Mouse (Mus musculus): Measurements from ENCODE around the gene Clic6. TPM values are rescaled to one million over a fixed set of nuclear protein-coding genes. Genes with fewer than 3 reads are reported as not detected.

Clic6 gene
- total RNA-seq (2014; rRNA removed) (4.5 and 6.2 TPM in 2 replicates), polyA plus RNA-seq (2015; fragmentation: Nextera tagmentation; extraction: Ambion mirVana) (7.7 and 8.9 TPM in 2 replicates)

GRCm38 (mm10) chr16:92485436-92485835 is at the start of gene Clic6:
Gene Clic6 (plus strand): TSS chr16:92485736.
- no peaks in the 10 kb centered on the region for H3K36me3 ChIP-seq (ENCODE audit: insufficient read depth, low read length)
- 84% methylated on average over 5 of the region's 5 CpGs for WGBS
- no peaks in the 10 kb centered on the region for H3K27me3 ChIP-seq (ENCODE audit: insufficient read depth, low read length)
- H3K4me1 ChIP-seq (ENCODE audit: insufficient read depth, low read length) = no peaks in the 10 kb centered on the region
- H3K27ac ChIP-seq = no peak within 1 kb of the TSS
- H3K4me3 ChIP-seq (ENCODE audit: low read length) = no peak within 1 kb of the TSS
- TF ChIP-seq CTCF (IDR thresholded peaks at IDR 0.05; ENCODE audit: low read depth) = no peak
- DNase-seq (ENCODE audit: low spot score) (no peak), ATAC-seq (no peak)
- H3K9ac ChIP-seq (replicated peaks; ENCODE audit: low read length) = no peak within 1 kb of the TSS
- no peak within 1 kb of the TSS for H3K4me2 ChIP-seq (ENCODE audit: low read depth, low read length)
- 0 out of 2 replicates have a peak, but pooled peaks cover 2% of the 10 kb centered on the region for H3K9me3 ChIP-seq (ENCODE audit: low read length)

- 77% methylated on average over 2 of the region's 2 CpGs for WGBS
- no peak overlapping the region for H3K4me3 ChIP-seq (ENCODE audit: low read length)
- DNase-seq (ENCODE audit: low spot score) = no peak
- H3K27me3 ChIP-seq (ENCODE audit: insufficient read depth, low read length) = no peaks in the 10 kb centered on the region
- no peaks in the 10 kb centered on the region for H3K36me3 ChIP-seq (ENCODE audit: insufficient read depth, low read length)
- no peaks in the 10 kb centered on the region for H3K4me1 ChIP-seq (ENCODE audit: insufficient read depth, low read length)
- ATAC-seq = no peak
- no peak overlapping the region for H3K4me2 ChIP-seq (ENCODE audit: low read depth, low read length)
- H3K9me3 ChIP-seq (ENCODE audit: low read length) = no peaks in the 10 kb centered on the region
- no peak for TF ChIP-seq CTCF (IDR thresholded peaks at IDR 0.05; ENCODE audit: low read depth)
- H3K27ac ChIP-seq = no peak overlapping the region
- no peak overlapping the region for H3K9ac ChIP-seq (replicated peaks; ENCODE audit: low read length)
Observed at GRCm38 (mm10) chr16:92439775-92440174, 45.8 kb upstream of the Clic6 start.

GRCm38 (mm10) chr16:92440229-92440628 is 45.3 kb upstream of the Clic6 start:
- no peak overlapping the region for H3K27ac ChIP-seq
- no peak overlapping the region for H3K9ac ChIP-seq (replicated peaks; ENCODE audit: low read length)
- no peak for ATAC-seq

GRCm38 (mm10) chr16:92441203-92441602 is 44.3 kb upstream of the Clic6 start:
- no peak overlapping the region for H3K9ac ChIP-seq (replicated peaks; ENCODE audit: low read length)
- no peak overlapping the region for H3K4me2 ChIP-seq (ENCODE audit: low read depth, low read length)
- no peak for DNase-seq (ENCODE audit: low spot score)
- no peak for TF ChIP-seq CTCF (IDR thresholded peaks at IDR 0.05; ENCODE audit: low read depth)
- H3K27ac ChIP-seq = no peak overlapping the region
- 62% methylated on average over 3 of the region's 3 CpGs for WGBS
- no peak for ATAC-seq
- no peaks in the 10 kb centered on the region for H3K9me3 ChIP-seq (ENCODE audit: low read length)
- no peak overlapping the region for H3K4me3 ChIP-seq (ENCODE audit: low read length)
- H3K4me1 ChIP-seq (ENCODE audit: insufficient read depth, low read length) = no peaks in the 10 kb centered on the region
- no peaks in the 10 kb centered on the region for H3K36me3 ChIP-seq (ENCODE audit: insufficient read depth, low read length)
- H3K27me3 ChIP-seq (ENCODE audit: insufficient read depth, low read length) = no peaks in the 10 kb centered on the region

More at GRCm38 (mm10) chr16:92440229-92440628, 45.3 kb upstream of the Clic6 start:
- WGBS = 78% methylated on average over 8 of the region's 8 CpGs
- no peak for TF ChIP-seq CTCF (IDR thresholded peaks at IDR 0.05; ENCODE audit: low read depth)
- Histone ChIP-seq H3K36me3 (ENCODE audit: insufficient read depth, low read length) (no peaks in the 10 kb centered on the region), H3K9me3 (ENCODE audit: low read length) (no peaks in the 10 kb centered on the region), H3K4me1 (ENCODE audit: insufficient read depth, low read length) (no peaks in the 10 kb centered on the region), H3K4me2 (ENCODE audit: low read depth, low read length) (no peak overlapping the region), H3K27me3 (ENCODE audit: insufficient read depth, low read length) (no peaks in the 10 kb centered on the region), H3K4me3 (ENCODE audit: low read length) (no peak overlapping the region)
- DNase-seq (ENCODE audit: low spot score) = no peak

- Histone ChIP-seq H3K9ac (replicated peaks; ENCODE audit: low read length) (no peak overlapping the region), H3K4me1 (ENCODE audit: insufficient read depth, low read length) (no peaks in the 10 kb centered on the region), H3K9me3 (ENCODE audit: low read length) (no peaks in the 10 kb centered on the region), H3K4me2 (ENCODE audit: low read depth, low read length) (no peak overlapping the region), H3K4me3 (ENCODE audit: low read length) (no peak overlapping the region), H3K36me3 (ENCODE audit: insufficient read depth, low read length) (no peaks in the 10 kb centered on the region), H3K27me3 (ENCODE audit: insufficient read depth, low read length) (no peaks in the 10 kb centered on the region), H3K27ac (no peak overlapping the region)
- 85% methylated on average over 11 of the region's 11 CpGs for WGBS
- no peak for ATAC-seq
- DNase-seq (ENCODE audit: low spot score) = no peak
- no peak for TF ChIP-seq CTCF (IDR thresholded peaks at IDR 0.05; ENCODE audit: low read depth)
Observed at GRCm38 (mm10) chr16:92442150-92442549, 43.4 kb upstream of the Clic6 start.

GRCm38 (mm10) chr16:92442946-92443345 is 42.6 kb upstream of the Clic6 start:
- Histone ChIP-seq H3K9me3 (ENCODE audit: low read length) (no peaks in the 10 kb centered on the region), H3K36me3 (ENCODE audit: insufficient read depth, low read length) (no peaks in the 10 kb centered on the region), H3K4me2 (ENCODE audit: low read depth, low read length) (no peak overlapping the region), H3K4me3 (ENCODE audit: low read length) (no peak overlapping the region), H3K4me1 (ENCODE audit: insufficient read depth, low read length) (no peaks in the 10 kb centered on the region), H3K27me3 (ENCODE audit: insufficient read depth, low read length) (no peaks in the 10 kb centered on the region), H3K9ac (replicated peaks; ENCODE audit: low read length) (no peak overlapping the region), H3K27ac (no peak overlapping the region)
- ATAC-seq (no peak), DNase-seq (ENCODE audit: low spot score) (no peak)
- 90% methylated on average over 4 of the region's 4 CpGs for WGBS
- TF ChIP-seq CTCF (IDR thresholded peaks at IDR 0.05; ENCODE audit: low read depth) = no peak

- no peak overlapping the region for H3K27ac ChIP-seq
- no peak overlapping the region for H3K4me2 ChIP-seq (ENCODE audit: low read depth, low read length)
- H3K4me1 ChIP-seq (ENCODE audit: insufficient read depth, low read length) = no peaks in the 10 kb centered on the region
- ATAC-seq (no peak), DNase-seq (ENCODE audit: low spot score) (no peak)
- H3K9ac ChIP-seq (replicated peaks; ENCODE audit: low read length) = no peak overlapping the region
- TF ChIP-seq CTCF (IDR thresholded peaks at IDR 0.05; ENCODE audit: low read depth) = no peak
- H3K27me3 ChIP-seq (ENCODE audit: insufficient read depth, low read length) = no peaks in the 10 kb centered on the region
- 60% methylated on average over 13 of the region's 13 CpGs for WGBS
- H3K9me3 ChIP-seq (ENCODE audit: low read length) = no peaks in the 10 kb centered on the region
- H3K4me3 ChIP-seq (ENCODE audit: low read length) = no peak overlapping the region
- no peaks in the 10 kb centered on the region for H3K36me3 ChIP-seq (ENCODE audit: insufficient read depth, low read length)
Observed at GRCm38 (mm10) chr16:92443644-92444113, 41.9 kb upstream of the Clic6 start.

All from hindbrain, postnatal 0 days (tissue).